Mouse (Mus musculus): ENCODE measurements around the gene Copz2.
A peak's percentile ranks its signal among the peaks of the same experiment; 100 is the strongest.

The Copz2 gene

GRCm38 (mm10) chr11:96910003-96910402 is 60.3 kb downstream of the Copz2 start:
- DNase-seq = peak; percentile 80
